Mouse (Mus musculus) left cerebral cortex, postnatal 14 days (tissue): ENCODE results near the gene Dus3l. TPM values are rescaled to one million over a fixed set of nuclear protein-coding genes. Genes with fewer than 3 reads are reported as not detected.
A peak's percentile ranks its signal among the peaks of the same experiment; 100 is the strongest.

Experiments
- DNase-seq, 2 experiments: peaks; one replicate each; pipeline ENCODE4 v3.0.0; 2021 to 2022; ENCODE audit warnings: low spot score in 2 of 2, mixed read lengths in 1 of 2
- intact Hi-C: fragments of 180-260 bp; cut with DNase I; formaldehyde crosslinking; loops from one replicate; pipeline ENCODE4 v1.15.1; 2025
- total RNA-seq, 2 experiments: library from RNA; stranded (reverse); gene quantifications; 2 replicates each; pipeline ENCODE4 v1.2.3; 2021

The Dus3l gene
- total RNA-seq, 2 experiments from 2014 or later, result 66.2 to 75.0 TPM

- DNase-seq, result peak in 1 of 2 experiments; percentile 56
- intact Hi-C loops, result no loop called here
These were observed 13.0 kb upstream of the Dus3l start for GRCm38 (mm10) chr17:56751404-56752072.

GRCm38 (mm10) chr17:56753452-56753851, 11.1 kb upstream of the Dus3l start:
- intact Hi-C loops, result no loop called here
- DNase-seq, result no peak

DNA sequence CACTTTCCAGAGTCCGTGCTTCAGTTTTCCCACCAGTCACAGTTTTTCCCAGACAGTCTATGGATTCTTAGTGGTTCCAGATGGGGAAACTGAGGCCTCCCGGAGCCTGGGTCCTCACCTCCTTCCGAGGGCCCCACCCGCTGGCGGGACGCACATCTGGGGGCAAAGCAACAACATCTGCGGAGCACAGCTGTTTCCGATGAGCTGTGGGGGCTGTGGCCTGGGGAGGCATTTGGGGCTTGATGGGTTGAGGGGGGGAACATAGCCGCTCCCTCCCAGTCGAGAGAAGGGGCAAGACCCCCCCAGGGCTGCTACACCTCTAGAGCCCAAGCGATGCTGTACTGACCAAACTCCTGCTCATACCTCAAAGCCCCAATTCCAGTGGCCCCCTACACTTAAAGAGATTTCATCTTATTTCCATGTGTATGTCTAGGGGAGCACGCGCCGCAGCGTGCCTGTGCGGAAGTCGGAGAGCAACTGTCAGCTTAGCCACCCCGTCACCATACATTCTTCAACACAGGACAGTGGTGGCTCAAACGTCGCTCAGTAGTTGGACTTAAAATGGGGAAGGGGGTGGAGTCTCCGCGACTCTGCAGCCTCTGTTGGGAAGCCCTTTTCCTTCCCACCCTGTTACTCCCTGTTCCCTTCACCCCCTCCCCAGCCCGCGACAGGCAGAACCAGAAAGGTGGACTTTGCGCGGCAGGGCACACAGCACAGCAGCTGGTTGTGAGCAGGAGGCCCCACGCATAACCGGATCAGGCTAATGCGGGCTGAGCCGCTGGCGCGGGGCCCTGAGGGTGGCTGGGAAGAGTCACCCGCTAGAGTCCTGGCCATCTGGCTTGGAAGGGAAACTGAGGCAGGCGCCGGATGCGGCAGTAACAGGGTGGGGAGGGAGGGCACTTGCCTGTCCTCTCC, 10.0 kb upstream of the Dus3l start:
- no peak for DNase-seq
- intact Hi-C loops, result no loop called here

DNA sequence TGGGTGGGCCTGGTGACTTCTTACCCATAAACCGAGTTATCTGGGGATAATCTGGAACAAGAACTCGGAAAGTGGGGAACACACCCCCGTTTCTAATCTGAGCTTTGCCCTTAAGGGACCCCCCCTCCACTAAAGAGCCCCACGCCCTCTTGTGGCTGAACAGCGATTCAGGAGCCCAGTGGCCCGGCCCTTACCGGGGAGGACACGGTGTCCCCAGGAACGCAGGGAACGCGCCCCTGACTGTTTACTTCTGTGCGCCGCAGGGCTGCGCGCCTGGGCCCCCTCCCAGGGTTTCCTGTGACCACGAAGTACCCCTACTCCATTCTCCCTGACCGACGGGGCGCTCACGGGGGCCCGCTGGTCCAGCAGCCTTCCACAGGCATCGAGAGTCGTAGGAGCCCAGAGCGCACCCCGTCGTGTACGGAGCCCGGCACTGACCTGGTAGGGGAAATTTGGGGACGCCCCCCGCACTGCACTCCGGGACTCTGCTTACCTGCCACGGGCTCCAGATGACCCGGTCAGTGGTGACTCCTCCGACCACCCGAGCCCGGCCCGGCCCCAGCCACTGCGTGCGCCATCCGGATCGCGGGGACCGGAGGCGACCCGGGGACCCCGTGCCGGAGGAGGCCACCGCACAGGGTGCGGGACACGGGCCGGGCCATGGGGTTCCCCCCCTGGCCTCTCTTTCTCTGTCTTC, 7.7 kb upstream of the Dus3l start:
- DNase-seq, result no peak
- intact Hi-C loops, result no loop called here

- intact Hi-C loops, result no loop called here
- DNase-seq, result peak in 1 of 2 experiments; percentile 69
These were observed 7.0 kb upstream of the Dus3l start, which contains the start of gene Nrtn for GRCm38 (mm10) chr17:56757416-56758123. TSS of gene Nrtn (minus strand) at chr17:56757530.

DNA sequence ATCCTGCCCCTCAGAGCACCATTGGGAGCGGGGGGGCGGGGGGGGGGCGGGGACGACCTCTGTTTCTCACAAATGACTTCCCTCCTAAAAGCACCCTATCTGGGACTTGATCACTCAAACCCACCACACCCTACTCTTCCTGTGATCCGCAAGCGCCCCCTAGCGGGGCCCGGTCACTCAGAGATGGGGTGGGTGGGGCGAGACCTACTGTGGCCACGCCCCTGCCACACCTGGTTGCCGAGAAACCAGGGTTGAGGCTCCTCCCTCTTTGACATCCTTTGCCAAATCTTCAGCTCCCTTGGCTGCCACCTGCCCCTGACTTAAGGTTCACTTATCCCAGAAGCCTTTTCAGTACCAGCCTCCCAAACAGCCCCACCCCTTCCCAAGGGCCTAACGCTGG, 6.4 kb upstream of the Dus3l start:
- DNase-seq, result peak; percentile 65 to 77
- intact Hi-C loops, result no loop called here

DNA sequence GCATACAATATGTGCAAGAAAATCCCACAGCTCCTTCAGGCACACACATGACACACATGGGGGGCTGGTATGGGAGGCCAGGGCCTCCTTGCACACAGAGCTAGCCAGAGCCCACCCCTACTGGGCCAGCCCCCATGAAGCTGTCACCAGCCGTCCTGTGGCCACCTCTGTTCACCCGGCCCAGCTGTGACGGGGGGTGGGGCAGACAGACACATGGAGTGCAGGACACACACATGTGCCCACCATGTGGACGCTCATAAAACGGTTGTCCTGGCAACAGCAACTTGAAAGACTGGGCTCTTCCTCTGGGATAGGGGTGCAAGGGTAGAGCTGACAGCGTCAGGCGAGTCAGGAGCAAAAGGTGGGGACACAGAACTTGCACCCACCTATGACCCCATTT, 5.3 kb upstream of the Dus3l start:
- intact Hi-C loops, result no loop called here
- DNase-seq, result no peak

GRCm38 (mm10) chr17:56761077-56761476, 3.5 kb upstream of the Dus3l start:
- no peak for DNase-seq
- intact Hi-C loops, result no loop called here

GRCm38 (mm10) chr17:56761991-56762410, 2.6 kb upstream of the Dus3l start:
- intact Hi-C loops, result no loop called here

DNA sequence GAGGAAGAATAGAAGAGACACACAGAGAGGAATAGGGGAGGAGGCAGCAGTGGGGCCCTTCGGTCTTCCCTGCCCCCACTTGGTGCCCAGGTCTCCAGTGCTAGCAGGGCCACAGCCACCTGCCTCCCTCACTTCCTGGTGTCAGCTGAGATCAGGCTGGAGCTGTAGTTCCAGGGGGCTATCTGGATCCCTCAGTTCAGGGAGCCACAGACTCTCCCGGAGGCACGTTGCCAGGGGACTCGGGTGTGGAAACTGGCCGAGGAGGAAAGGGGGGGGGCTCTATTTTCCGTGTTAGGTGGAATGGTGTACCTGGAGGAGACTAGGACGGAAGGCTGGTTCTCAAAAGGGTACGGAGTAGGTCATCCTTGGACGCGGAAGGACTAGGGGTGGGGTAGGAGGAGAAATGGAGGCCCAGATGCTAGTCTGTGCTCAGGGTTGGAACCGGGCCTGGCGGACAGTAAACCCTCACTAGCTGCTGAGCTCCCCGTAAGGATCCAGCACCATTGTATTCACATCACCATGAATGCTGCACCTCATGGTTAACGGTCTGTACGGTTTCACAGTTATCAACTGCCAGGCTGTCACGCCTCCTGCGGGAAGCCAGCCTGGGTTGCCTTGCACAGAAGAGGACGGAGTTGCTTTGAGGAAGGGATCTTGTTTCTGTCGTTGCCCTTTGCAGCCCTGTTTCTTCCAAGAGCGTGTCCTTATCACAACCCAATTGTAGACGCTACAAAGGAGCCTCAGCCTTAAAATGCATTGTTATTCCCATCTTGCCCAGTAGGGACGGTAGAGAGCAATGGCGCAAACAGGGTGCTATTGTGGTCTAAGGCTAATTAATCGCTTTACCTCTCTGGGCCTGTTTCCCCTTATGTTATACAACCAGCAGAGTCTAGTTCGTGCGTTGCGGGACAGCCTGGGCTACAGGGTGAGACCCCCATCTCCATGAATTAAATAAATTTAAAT, 1.5 kb upstream of the Dus3l start:
- intact Hi-C loops, result no loop called here
- peak; percentile 75 to 80 for DNase-seq

More at GRCm38 (mm10) chr17:56761991-56762410, 2.6 kb upstream of the Dus3l start:
- peak; percentile 87 to 89 for DNase-seq

- intact Hi-C loops, result no loop called here
- no peak for DNase-seq
These were observed 761 bp upstream of the Dus3l start for GRCm38 (mm10) chr17:56763741-56764250.

GRCm38 (mm10) chr17:56765431-56765830, 874 bp downstream of the Dus3l start:
- intact Hi-C loops, result no loop called here
- DNase-seq, result no peak

DNA sequence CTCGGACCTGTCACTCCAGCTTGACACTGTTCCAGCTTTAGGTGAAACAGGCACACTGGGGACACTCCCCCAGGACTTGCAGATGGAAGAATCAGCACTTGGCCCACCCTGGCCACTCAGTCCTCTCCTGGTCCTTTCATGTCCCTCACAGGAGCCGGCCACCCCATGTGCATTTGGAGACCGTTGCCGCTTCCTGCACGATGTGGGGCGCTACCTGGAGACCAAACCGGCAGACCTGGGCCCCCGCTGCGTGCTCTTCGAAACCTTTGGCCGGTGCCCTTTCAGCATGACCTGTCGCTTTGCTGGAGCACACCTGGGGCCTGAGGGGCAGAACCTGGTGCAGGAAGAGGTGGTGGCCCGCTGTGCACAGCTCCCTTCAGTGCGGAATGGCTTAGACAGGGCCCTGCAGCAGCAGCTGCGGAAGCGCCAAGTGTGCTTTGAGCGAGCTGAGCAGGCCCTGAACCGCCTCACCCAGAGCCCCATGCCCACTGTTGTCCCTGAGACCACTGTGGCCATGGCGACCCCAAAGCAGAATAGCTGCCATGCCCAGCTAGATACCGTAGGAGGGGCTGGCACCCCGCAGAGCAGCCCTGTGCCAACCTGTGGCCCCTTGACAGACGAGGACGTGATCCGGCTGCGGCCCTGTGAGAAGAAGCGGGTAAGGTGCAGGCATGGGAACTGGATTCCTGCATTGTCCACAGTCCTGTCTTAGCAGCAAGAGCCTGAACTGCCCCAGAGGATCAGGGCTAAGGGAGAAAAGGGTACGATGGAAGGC, 2.3 kb downstream of the Dus3l start:
- intact Hi-C loops, result no loop called here
- no peak for DNase-seq

GRCm38 (mm10) chr17:56767531-56768135, 3.1 kb downstream of the Dus3l start:
- intact Hi-C loops, result no loop called here
- no peak for DNase-seq

DNA sequence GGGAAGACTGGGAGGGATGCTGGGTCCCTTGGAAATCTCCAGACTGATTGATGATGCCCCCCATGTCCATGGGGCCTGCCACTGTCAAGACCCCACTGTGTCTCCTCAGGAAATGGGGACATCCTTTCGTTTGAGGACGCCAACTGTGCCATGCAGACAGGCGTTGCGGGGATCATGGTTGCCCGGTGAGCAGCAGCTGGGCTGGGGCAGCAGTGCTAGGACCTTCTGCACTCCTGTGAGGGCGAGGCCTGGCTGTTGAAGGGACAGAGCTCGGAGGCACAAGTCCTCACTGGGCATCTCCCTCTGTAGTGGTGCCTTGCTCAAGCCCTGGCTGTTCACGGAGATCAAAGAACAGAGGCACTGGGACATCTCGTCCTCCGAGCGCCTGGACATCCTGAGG, 4.4 kb downstream of the Dus3l start:
- intact Hi-C loops, result no loop called here
- no peak for DNase-seq

- intact Hi-C loops, result no loop called here
- DNase-seq, result no peak
These were observed 5.4 kb downstream of the Dus3l start, which contains the start of gene Prr22 for GRCm38 (mm10) chr17:56769950-56770349. TSS of gene Prr22 (plus strand) at chr17:56770250.

GRCm38 (mm10) chr17:56777568-56777967, 13.0 kb downstream of the Dus3l start:
- intact Hi-C loops, result no loop called here
- no peak for DNase-seq
